Mouse (Mus musculus) embryonic stem cell, embryonic (primary cell): Measurements from ENCODE around the gene Tsen34.
"Not testable (repeated sequence)": the region's sequence is repeated elsewhere in the genome, so short reads cannot be mapped to it uniquely, and the experiment has no call there.

ENCODE experiments used
- CTCF ChIA-PET, 4 experiments: fragments of 300-600 bp in 2 of 4; fragments of 350-600 bp in 2 of 4; sonication (Branson Sonifier 250); formaldehyde crosslinking; loops; one replicate each; lab custom pipeline; 2022; ENCODE audit warnings: inconsistent platforms in 2 of 4; lab: Charles Lee
- POLR2A ChIA-PET, 4 experiments: fragments of 300-600 bp in 2 of 4; fragments of 350-600 bp in 2 of 4; sonication (Branson Sonifier 250); formaldehyde crosslinking; loops; one replicate each; lab custom pipeline; 2022; ENCODE audit warnings: antibody characterized with exemption in 4 of 4, inconsistent platforms in 1 of 4; lab: Charles Lee

The Tsen34 gene

DNA sequence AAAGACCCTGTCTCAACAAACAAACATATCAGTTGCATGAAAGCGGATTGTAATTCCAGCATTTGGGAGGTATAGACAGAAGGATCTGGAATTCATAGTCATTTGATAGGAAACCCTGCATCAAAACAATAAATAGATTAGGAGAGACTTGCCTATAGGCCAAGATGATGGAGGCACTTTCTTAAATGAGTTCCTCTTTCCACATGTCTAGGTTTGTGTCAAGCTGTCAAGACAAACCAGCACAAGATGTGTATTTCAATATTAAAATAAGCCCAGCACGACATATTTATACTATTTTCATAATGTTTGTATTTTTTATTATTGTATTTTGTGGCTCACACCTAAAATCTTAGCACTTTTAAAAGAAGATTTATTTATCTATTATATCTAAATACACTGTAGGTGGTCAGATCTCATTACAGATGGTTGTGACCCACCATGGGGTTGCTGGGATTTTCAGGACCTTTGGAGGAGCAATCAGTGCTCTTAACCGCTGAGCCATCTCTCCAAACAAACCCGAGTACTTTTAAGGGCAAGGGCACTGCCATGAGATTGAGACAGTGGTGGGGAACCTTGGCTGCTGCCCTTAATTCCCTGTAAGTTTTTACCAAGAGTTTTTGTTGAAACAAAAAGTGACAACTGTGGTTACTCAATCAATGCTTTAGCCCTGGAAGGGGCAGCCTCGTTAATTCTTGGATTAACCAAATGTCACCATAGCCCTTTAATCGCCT is 10.7 kb downstream of the Tsen34 start:
- ChIA-PET POLR2A (interaction anchor here in 3 of 4 experiments (0.7 to 14.5 kb wide), 16 partner anchors 9 to 422 kb away, joined by 3 to 650 read pairs (median 6); partner anchors contain the start of genes Mboat7 (in 3 of the 3), Tsen34 (in 3 of the 3), Cnot3 (in 2 of the 3) and Leng1 (in 2 of the 3)), CTCF (no interaction called here)

DNA sequence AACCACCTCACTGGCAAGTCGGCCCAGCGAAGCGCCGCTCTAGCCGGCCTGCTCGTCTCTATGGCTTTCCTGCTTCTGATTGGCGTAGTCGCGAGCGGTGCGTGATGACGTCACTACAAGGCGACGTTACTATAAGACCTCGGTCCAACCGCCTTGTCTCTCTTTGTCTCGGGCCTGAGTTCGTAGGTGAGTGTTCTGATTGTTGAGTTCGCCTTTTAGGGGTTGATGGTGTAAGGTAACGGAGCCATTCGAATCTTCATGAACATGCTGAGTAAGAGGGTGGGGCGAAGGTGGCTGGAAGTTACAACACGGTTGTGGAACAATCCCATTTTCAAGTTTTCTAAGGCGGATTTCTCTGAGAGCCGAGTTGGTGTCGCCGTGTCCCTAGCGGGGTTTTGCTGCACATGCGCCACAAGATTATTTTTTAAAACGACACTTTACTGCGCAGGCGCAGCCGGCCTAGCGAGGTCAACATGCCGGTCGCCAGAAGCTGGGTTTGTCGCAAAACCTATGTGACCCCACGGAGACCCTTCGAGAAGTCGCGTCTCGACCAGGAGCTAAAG is 11.3 kb downstream of the Tsen34 start, which contains the start of gene Rps9:
TSS of gene Rps9 (plus strand) at position 115 of the 563 bp plus-strand sequence.
- CTCF ChIA-PET: no interaction called here
- POLR2A ChIA-PET: interaction anchor here (0.6 to 14.5 kb wide), 25 partner anchors 10 to 808 kb away, joined by 3 to 650 read pairs (median 14); partner anchors contain the start of genes Mboat7 (in 3 of the 4), Tsen34 (in 3 of the 4), Cnot3 (in 2 of the 4) and Leng1 (in 2 of the 4)

GRCm38 (mm10) chr7:3704475-3704874 is 11.8 kb downstream of the Tsen34 start:
- POLR2A ChIA-PET: interaction anchor here (0.6 to 14.5 kb wide), 27 partner anchors 9 to 808 kb away, joined by 3 to 650 read pairs (median 12); partner anchors contain the start of genes Mboat7 (in 3 of the 4), Tsen34 (in 3 of the 4), Cnot3 (in 2 of the 4) and Leng1 (in 2 of the 4)
- CTCF ChIA-PET: no interaction called here

GRCm38 (mm10) chr7:3705461-3705860 is 12.8 kb downstream of the Tsen34 start:
- ChIA-PET CTCF (interaction anchor here in 1 of 4 experiments (0.7 to 1.2 kb wide), 2 partner anchors 13 to 773 kb away, joined by 3 read pairs; partner anchors contain the start of gene Tsen34), POLR2A (interaction anchor here (0.6 to 14.5 kb wide), 59 partner anchors 8 to 1356 kb away, joined by 3 to 650 read pairs (median 6); partner anchors contain the start of genes Cnot3 (in 4 of the 4), Mboat7 (in 4 of the 4), Tsen34 (in 4 of the 4) and Leng1 (in 3 of the 4))

GRCm38 (mm10) chr7:3705911-3706310 is 13.2 kb downstream of the Tsen34 start:
- POLR2A ChIA-PET: interaction anchor here (0.5 to 14.5 kb wide), 59 partner anchors 8 to 1355 kb away, joined by 3 to 650 read pairs (median 6); partner anchors contain the start of genes Cnot3 (in 4 of the 4), Leng1 (in 4 of the 4), Mboat7 (in 4 of the 4) and Tsen34 (in 4 of the 4)
- CTCF ChIA-PET: interaction anchor here in 2 of 4 experiments (0.6 to 1.2 kb wide), 3 partner anchors 13 to 772 kb away, joined by 3 to 12 read pairs (median 3); partner anchors contain the start of gene Tsen34 (in 1 of the 2)

- POLR2A ChIA-PET: interaction anchor here (0.5 to 14.5 kb wide), 60 partner anchors 8 to 1355 kb away, joined by 3 to 650 read pairs (median 6); partner anchors contain the start of genes Cnot3 (in 4 of the 4), Leng1 (in 4 of the 4), Mboat7 (in 4 of the 4) and Tsen34 (in 4 of the 4)
- CTCF ChIA-PET: interaction anchor here in 2 of 4 experiments (0.5 to 0.6 kb wide), 2 partner anchors 455 to 765 kb away, joined by 3 to 12 read pairs; no protein-coding TSS in a partner anchor
These were observed 13.8 kb downstream of the Tsen34 start for GRCm38 (mm10) chr7:3706343-3706934.

DNA sequence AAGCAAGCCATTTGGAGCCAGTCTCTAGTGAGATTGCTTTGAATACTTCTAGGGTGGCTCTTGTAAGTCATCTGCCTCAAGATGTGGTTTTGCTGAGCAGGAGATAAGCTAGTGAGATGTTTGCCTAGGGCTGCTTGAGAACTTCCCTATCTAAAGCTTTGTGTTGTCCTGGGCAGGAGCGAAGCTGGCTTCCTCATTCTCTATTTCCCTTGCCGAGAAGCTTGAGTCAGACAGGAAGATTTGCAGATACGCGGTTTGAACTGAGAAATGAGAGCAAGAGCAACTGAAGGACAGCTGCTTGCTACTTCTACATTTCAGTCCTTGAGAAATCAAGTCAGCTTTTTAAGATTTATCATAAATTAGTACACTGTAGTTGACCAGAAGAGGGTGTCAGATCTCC is 14.4 kb downstream of the Tsen34 start:
- POLR2A ChIA-PET: interaction anchor here (0.5 to 14.5 kb wide), 53 partner anchors 10 to 795 kb away, joined by 3 to 650 read pairs (median 5); partner anchors contain the start of genes Cnot3 (in 4 of the 4), Leng1 (in 4 of the 4), Mboat7 (in 4 of the 4) and Tsen34 (in 4 of the 4)
- CTCF ChIA-PET: interaction anchor here in 2 of 4 experiments (0.5 to 1.4 kb wide), 3 partner anchors 90 to 455 kb away, joined by 3 to 6 read pairs (median 4); no protein-coding TSS in a partner anchor

GRCm38 (mm10) chr7:3707568-3708413 is 15.1 kb downstream of the Tsen34 start:
- CTCF ChIA-PET: interaction anchor here in 2 of 4 experiments (1.3 to 1.4 kb wide), 3 partner anchors 91 to 719 kb away, joined by 4 to 6 read pairs (median 4); no protein-coding TSS in a partner anchor
- POLR2A ChIA-PET: interaction anchor here (0.6 to 14.5 kb wide), 54 partner anchors 11 to 816 kb away, joined by 3 to 650 read pairs (median 4); partner anchors contain the start of genes Cnot3 (in 4 of the 4), Mboat7 (in 4 of the 4), Tsen34 (in 4 of the 4) and Leng1 (in 3 of the 4)

- ChIA-PET CTCF (interaction anchor here in 1 of 4 experiments (0.8 to 1.4 kb wide), 3 partner anchors 417 to 737 kb away, joined by 3 to 4 read pairs (median 4); partner anchors contain the start of gene Rdh13), POLR2A (interaction anchor here (0.6 to 14.5 kb wide), 38 partner anchors 15 to 816 kb away, joined by 3 to 650 read pairs (median 9); partner anchors contain the start of genes Mboat7 (in 4 of the 4), Tsen34 (in 4 of the 4), Cnot3 (in 3 of the 4) and Leng1 (in 3 of the 4))
These were observed 15.9 kb downstream of the Tsen34 start for GRCm38 (mm10) chr7:3708447-3708980.

- ChIA-PET POLR2A (interaction anchor here (0.6 to 14.5 kb wide), 32 partner anchors 15 to 815 kb away, joined by 3 to 650 read pairs (median 6); partner anchors contain the start of genes Mboat7 (in 4 of the 4), Tsen34 (in 4 of the 4), Cnot3 (in 3 of the 4) and Leng1 (in 3 of the 4)), CTCF (interaction anchor here in 1 of 4 experiments (0.8 kb wide), 1 partner anchor 736 kb away, joined by 3 read pairs; the partner anchor contains the start of gene Rdh13)
These were observed 16.3 kb downstream of the Tsen34 start for GRCm38 (mm10) chr7:3709000-3709399.

DNA sequence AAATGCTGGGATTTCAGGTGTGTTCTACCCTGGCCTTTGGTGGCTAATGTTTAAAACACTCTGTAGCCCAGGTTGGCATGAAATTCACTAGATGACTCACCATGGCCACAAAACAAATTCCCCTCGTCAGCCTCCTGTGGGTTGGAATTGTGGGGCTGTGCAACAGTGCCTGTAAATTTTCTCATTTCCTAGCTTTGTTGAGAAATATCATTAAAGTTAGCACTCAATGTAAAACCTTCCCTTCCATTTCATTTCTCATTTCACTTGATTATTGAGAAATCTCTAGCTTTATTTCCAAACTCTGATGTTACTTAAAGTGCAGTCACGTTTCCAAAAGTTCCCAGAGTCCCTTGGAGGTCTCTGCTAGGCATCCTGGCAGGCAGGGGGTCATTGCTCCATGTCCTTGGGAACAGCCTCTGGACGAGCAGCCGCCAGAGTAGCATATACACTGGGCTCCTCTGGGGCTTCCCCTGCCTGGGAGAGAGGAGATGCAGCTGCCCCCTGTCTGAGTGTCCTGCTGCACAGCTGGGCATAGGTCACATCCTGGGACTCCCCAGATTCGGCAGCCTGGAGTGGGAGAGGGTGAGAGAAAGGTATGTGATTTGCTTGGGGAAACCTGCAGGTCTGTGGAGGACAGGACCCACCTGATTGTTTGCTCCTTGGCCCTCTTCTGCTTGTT is 19.7 kb downstream of the Tsen34 start:
- POLR2A ChIA-PET: interaction anchor here in 3 of 4 experiments (0.6 to 14.5 kb wide), 7 partner anchors 9 to 68 kb away, joined by 3 to 650 read pairs (median 4); partner anchors contain the start of genes Mboat7 (in 2 of the 3), Tsen34 (in 2 of the 3), Cnot3 (in 1 of the 3) and Leng1 (in 1 of the 3)
- CTCF ChIA-PET: no interaction called here

GRCm38 (mm10) chr7:3715249-3715648 is 22.6 kb downstream of the Tsen34 start:
- CTCF ChIA-PET: interaction anchor here in 1 of 4 experiments (0.6 kb wide), 1 partner anchor 99 kb away, joined by 3 read pairs; no protein-coding TSS in a partner anchor
- POLR2A ChIA-PET: interaction anchor here in 2 of 4 experiments (1.1 to 14.5 kb wide), 4 partner anchors 9 to 24 kb away, joined by 3 to 650 read pairs (median 5); partner anchors contain the start of genes Mboat7 (in 2 of the 2) and Tsen34 (in 2 of the 2)

GRCm38 (mm10) chr7:3720268-3720667 is 27.6 kb downstream of the Tsen34 start, which contains the start of gene Pirb:
Gene Pirb, minus strand, starts transcription at chr7:3720391.
- CTCF ChIA-PET, POLR2A ChIA-PET: not testable (repeated sequence)

DNA sequence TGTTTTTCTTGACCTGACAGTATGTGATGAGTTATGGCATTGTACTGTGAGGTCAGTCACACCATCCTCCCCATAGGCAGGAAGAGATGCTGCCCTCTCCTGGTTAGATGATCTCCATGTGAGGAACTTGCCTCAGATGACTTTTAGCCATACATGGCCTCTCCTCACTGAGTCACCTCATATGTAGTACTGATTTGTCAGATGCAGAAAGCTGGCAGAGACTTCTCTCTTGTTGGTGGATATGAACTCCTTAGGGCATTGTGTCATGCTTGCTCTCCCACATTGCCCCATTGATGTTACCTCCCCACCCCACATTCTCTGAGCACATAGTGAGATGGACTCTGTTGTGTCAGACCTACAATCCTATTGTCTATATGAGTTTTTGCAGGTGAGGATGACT is 32.8 kb downstream of the Tsen34 start:
- POLR2A ChIA-PET, CTCF ChIA-PET: not testable (repeated sequence)

- POLR2A ChIA-PET, CTCF ChIA-PET: not testable (repeated sequence)
These were observed 40.0 kb downstream of the Tsen34 start for GRCm38 (mm10) chr7:3732675-3733074.
